Mouse (Mus musculus) G1E (cell line): ENCODE results near the gene Plekhg4. TPM values are rescaled to one million over a fixed set of nuclear protein-coding genes. Genes with fewer than 3 reads are reported as not detected.
A peak's percentile ranks its signal among the peaks of the same experiment; 100 is the strongest.

ENCODE experiments used
- ATAC-seq: 2 replicates; pipeline ENCODE4 v1.8.0; 2016; ENCODE audit warnings: mild to moderate bottlenecking; ENCODE audit not compliant: insufficient number of reproducible peaks, poor library complexity, low FRiP score, severe bottlenecking; ENCODE audit errors: extremely low read depth
- DNase-seq: peaks from one replicate; pipeline ENCODE4 v3.0.0; 2012; ENCODE audit warnings: low spot score
- H3K27me3 ChIP-seq: 2 replicates; pipeline ENCODE4 v1.6.1; 2012; ENCODE audit warnings: mild to moderate bottlenecking, low read length, inconsistent platforms; ENCODE audit not compliant: insufficient read depth
- H3K36me3 ChIP-seq: replicated peaks from 2 replicates; pipeline ENCODE3; 2012; ENCODE audit warnings: mild to moderate bottlenecking, inconsistent platforms
- H3K4me1 ChIP-seq: 2 replicates; pipeline ENCODE4 v1.6.1; 2012; ENCODE audit warnings: low read depth, low read length, inconsistent platforms, mixed read lengths; ENCODE audit not compliant: insufficient read depth
- H3K4me3 ChIP-seq: 2 replicates; pipeline ENCODE4 v1.5.1; 2012; ENCODE audit warnings: low read depth, mild to moderate bottlenecking, inconsistent platforms, low read length, moderate library complexity, mixed read lengths
- H3K9me3 ChIP-seq: replicated peaks from 2 replicates; pipeline ENCODE4 v1.6.1; 2012; ENCODE audit warnings: inconsistent platforms
- CTCF ChIP-seq: IDR thresholded peaks from 2 replicates; pipeline ENCODE4 v1.5.1; 2012; ENCODE audit warnings: low read depth, low read length, inconsistent platforms, mixed read lengths
- GATA1 ChIP-seq: IDR thresholded peaks from 2 replicates; pipeline ENCODE4 v1.6.1; 2012; ENCODE audit warnings: borderline replicate concordance, low read length, inconsistent platforms, mixed read lengths
- GATA2 ChIP-seq: IDR thresholded peaks from 2 replicates; pipeline ENCODE4 v1.6.1; 2012; ENCODE audit warnings: low read depth, low read length, inconsistent platforms, borderline replicate concordance
- POLR2AphosphoS5 ChIP-seq: IDR thresholded peaks from 2 replicates; pipeline ENCODE4 v1.6.1; 2012; ENCODE audit warnings: low read depth, low read length, inconsistent platforms; ENCODE audit not compliant: insufficient replicate concordance
- TAL1 ChIP-seq: conservative IDR thresholded peaks from 2 replicates; pipeline ENCODE4 v1.6.1; 2012; ENCODE audit warnings: low read depth, low read length, inconsistent platforms, mixed read lengths
- polyA plus RNA-seq: library from polyadenylated mRNA; stranded (reverse); fragments of >175 nt; gene quantifications from 2 replicates; pipeline ENCODE4 v1.2.3, GENCODE M21; 2012
- total RNA-seq, 2 experiments: library from RNA; stranded (forward) in 1 of 2; stranded (reverse) in 1 of 2; fragments of 200-1000 nt in 1 of 2; fragments of >200 nt in 1 of 2; fragmentation: Nextera tagmentation in 1 of 2; gene quantifications; 2 replicates each; pipeline ENCODE4 v1.2.3; 2014 to 2017

The Plekhg4 gene
- total and polyA plus RNA-seq, 3 experiments, result 0.01 to 0.11 TPM; not detected in 1

GRCm38 (mm10) chr8:105397747-105398146 is 24.7 kb downstream of the Plekhg4 start:
- Histone ChIP-seq H3K4me1 (no peaks in the 10 kb centered on the region), H3K36me3 (no peaks in the 10 kb centered on the region), H3K4me3 (no peak overlapping the region), H3K27me3 (peaks cover 45% of the 10 kb centered on the region), H3K9me3 (no peaks in the 10 kb centered on the region)
- no peak for ATAC-seq
- TF ChIP-seq TAL1, result no peak
- TF ChIP-seq CTCF, result peak; percentile 55; the same call in 1 of the 2 replicates
- DNase-seq, result peak; percentile 61

DNA sequence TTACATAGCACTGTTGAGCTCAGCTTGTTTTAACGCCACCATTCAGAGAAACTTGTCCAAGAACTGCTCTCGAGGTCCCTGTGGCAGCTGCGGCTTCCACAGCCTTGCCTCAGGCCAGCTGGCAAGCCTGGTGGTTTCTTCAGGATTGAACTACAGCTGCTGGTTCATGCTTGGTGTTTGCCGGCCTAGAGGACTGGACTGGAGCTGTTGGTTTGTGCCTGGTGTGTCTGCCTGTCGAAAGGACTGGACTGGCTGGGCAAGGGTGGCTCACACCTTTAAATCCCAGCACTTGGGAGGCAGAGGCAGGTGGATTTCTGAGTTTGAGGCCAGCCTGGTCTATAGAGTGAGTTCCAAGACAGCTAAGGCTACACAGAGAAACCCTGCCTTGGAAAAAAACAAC is 26.9 kb downstream of the Plekhg4 start:
- no peaks in the 10 kb centered on the region for H3K9me3 ChIP-seq
- DNase-seq, result no peak
- peaks cover 35% of the 10 kb centered on the region for H3K27me3 ChIP-seq
- TF ChIP-seq CTCF (no peak), POLR2AphosphoS5 (no peak), GATA2 (no peak), TAL1 (no peak), GATA1 (no peak)
- no peaks in the 10 kb centered on the region for H3K4me1 ChIP-seq
- H3K4me3 ChIP-seq, result no peak overlapping the region
- no peak for ATAC-seq
- no peaks in the 10 kb centered on the region for H3K36me3 ChIP-seq

- Histone ChIP-seq H3K9me3 (no peaks in the 10 kb centered on the region), H3K4me3 (no peak overlapping the region), H3K4me1 (no peaks in the 10 kb centered on the region), H3K27me3 (peaks cover 22% of the 10 kb centered on the region), H3K36me3 (no peaks in the 10 kb centered on the region)
- ATAC-seq, result no peak
- no peak for DNase-seq
- TF ChIP-seq GATA2, result no peak
- no peak for TF ChIP-seq GATA1
- TF ChIP-seq CTCF, result no peak
- no peak for TF ChIP-seq TAL1
- TF ChIP-seq POLR2AphosphoS5, result no peak
Observed at GRCm38 (mm10) chr8:105403467-105403866, 30.4 kb downstream of the Plekhg4 start.

- no peak overlapping the region for H3K4me3 ChIP-seq
- H3K27me3 ChIP-seq, result peaks cover 18% of the 10 kb centered on the region
- no peaks in the 10 kb centered on the region for H3K9me3 ChIP-seq
- H3K4me1 ChIP-seq, result no peaks in the 10 kb centered on the region
- TF ChIP-seq GATA1 (no peak), POLR2AphosphoS5 (no peak), TAL1 (no peak), CTCF (no peak), GATA2 (no peak)
- ATAC-seq, result no peak
- DNase-seq, result no peak
- H3K36me3 ChIP-seq, result no peaks in the 10 kb centered on the region
Observed at GRCm38 (mm10) chr8:105404496-105404895, 31.4 kb downstream of the Plekhg4 start.

DNA sequence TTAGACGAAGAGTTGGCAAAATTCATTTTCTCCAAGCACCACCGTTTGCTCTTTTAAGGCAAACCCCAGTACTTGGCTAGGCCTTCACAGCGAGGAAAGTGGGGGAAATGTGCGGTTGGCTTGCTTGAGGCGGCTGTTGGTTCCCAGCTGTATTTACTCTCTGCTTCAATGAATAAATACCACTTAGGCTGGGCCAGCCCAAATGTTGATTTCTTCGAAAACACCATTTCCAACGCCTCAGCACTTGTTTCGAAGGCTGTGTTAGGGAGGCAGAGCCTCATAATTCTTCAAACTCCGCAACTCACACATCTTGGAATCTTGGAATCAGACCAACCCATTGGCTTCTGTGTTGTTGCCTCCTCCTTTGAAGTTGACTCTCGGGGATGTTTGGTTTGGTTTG is 33.3 kb downstream of the Plekhg4 start:
- Histone ChIP-seq H3K9me3 (no peaks in the 10 kb centered on the region), H3K4me3 (no peak overlapping the region), H3K4me1 (no peaks in the 10 kb centered on the region), H3K36me3 (no peaks in the 10 kb centered on the region), H3K27me3 (peaks cover 6% of the 10 kb centered on the region)
- no peak for ATAC-seq
- TF ChIP-seq GATA1 (no peak), CTCF (no peak), TAL1 (no peak), GATA2 (no peak)
- DNase-seq, result no peak

DNA sequence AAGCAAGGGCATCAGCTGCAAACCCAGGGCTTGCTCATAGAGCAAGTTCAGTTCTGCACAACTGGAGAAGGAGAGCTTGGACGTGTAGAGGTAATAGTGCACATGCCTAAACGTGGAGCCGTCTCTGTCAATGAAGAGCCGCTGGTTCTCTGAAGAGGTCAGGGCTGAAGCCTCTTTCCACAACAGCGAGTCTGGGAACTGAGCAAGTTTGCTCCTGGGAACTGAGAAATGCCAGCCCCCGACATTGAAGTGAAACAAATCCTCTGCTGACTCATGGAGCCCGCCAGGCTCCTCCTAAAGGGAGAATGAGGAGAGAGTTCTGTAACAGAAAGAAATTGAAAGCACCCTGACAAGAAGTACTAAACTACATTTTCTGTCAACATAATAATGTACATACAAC is 35.3 kb downstream of the Plekhg4 start:
- no peak for ATAC-seq
- Histone ChIP-seq H3K36me3 (no peaks in the 10 kb centered on the region), H3K4me3 (no peak overlapping the region)

DNA sequence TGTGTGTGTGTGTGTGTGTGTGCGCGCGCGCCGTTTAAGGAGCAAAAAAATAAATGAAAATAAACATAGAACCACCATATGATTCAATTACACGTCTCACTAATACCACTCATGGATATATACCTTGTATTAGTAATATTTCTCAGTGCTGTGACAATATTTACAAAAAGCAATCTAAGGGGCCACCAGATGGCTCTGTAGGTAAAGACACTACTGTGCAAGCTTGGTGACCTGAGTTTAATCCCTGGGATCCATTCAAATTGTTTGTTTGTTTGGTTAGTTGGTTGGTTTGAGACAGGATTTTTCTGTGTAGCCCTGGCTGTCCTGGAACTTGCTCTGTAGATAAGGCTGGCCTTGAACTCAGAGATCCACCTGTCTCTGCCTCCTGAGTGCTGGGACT is 36.9 kb downstream of the Plekhg4 start:
- TF ChIP-seq CTCF (no peak), POLR2AphosphoS5 (no peak), GATA2 (no peak), TAL1 (no peak), GATA1 (no peak)
- no peak for DNase-seq
- H3K4me1 ChIP-seq, result no peaks in the 10 kb centered on the region
- no peaks in the 10 kb centered on the region for H3K36me3 ChIP-seq
- H3K27me3 ChIP-seq, result peaks cover 6% of the 10 kb centered on the region; the same call in 1 of the 2 replicates
- no peak for ATAC-seq
- no peak overlapping the region for H3K4me3 ChIP-seq
- H3K9me3 ChIP-seq, result no peaks in the 10 kb centered on the region

More for the DNA sequence above, 35.3 kb downstream of the Plekhg4 start:
- H3K9me3 ChIP-seq, result no peaks in the 10 kb centered on the region
- TF ChIP-seq GATA1, result no peak
- no peak for TF ChIP-seq TAL1
- no peak for TF ChIP-seq CTCF
- no peak for TF ChIP-seq GATA2
- TF ChIP-seq POLR2AphosphoS5, result no peak
- DNase-seq, result no peak
- peaks cover 6% of the 10 kb centered on the region; the same call in 1 of the 2 replicates for H3K27me3 ChIP-seq
- no peaks in the 10 kb centered on the region for H3K4me1 ChIP-seq
